Mouse (Mus musculus): ENCODE data around the gene Ptcd3.
"Not testable (repeated sequence)": the region's sequence is repeated elsewhere in the genome, so short reads cannot be mapped to it uniquely, and the experiment has no call there.

Ptcd3 gene

DNA sequence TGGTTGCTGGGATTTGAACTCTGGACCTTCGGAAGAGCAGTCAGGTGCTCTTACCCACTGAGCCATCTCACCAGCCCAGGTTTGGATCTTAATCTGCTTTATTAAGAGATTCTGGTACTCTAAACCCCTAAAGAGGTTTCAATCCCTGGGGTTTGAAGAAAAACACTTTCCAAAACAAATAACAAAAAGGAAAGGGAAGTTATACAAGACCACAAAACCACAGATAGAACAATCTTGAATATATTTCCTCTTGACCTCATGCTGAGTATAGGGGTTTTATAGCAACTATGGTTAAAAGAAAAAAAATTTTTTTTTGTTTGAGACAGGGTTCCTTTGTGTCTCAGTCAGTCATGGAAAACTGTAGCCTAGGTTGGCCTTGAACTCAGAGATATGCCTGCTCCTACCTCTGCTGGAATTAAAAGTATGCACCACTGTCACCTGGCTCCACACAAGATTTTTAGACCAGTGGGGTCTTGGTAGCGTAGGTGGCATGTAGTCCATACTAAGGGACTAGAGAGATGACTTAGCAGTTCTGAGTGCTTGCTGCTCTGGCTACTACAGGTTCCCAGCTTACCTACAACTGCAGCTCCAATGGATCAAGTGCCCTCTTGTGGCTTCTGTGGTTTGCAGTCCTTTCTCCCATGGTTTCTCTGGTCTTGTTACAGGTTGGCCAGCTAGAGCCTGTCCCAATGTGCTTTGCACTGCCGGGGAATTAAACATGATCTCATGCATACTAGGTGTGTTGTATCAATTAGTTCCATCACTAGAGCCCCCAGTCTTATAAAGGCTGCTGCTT lies 30.4 kb downstream of the Ptcd3 start:
- peak; percentile 39 for DNase-seq (ENCODE audit: extremely low read depth, low read depth)

DNA sequence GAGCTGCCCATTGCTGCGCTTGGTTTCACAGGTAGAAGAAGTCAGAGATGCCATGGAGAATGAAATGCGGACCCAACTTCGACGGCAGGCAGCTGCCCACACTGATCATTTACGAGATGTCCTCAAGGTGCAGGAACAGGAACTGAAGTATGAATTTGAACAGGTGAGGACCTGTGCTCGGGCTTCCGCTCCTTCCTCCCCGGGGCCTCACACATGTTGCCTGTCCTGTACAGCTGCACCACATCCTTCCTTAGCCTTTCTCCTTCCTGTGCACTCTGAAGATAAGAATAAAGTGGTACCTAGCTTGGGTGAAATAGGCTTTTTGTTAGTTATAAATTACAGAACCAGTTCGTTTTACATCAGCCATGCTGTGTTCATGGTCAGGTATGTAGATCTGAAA lies 37.2 kb downstream of the Ptcd3 start:
- DNase-seq (ENCODE audit: extremely low read depth, low read depth): no peak

DNA sequence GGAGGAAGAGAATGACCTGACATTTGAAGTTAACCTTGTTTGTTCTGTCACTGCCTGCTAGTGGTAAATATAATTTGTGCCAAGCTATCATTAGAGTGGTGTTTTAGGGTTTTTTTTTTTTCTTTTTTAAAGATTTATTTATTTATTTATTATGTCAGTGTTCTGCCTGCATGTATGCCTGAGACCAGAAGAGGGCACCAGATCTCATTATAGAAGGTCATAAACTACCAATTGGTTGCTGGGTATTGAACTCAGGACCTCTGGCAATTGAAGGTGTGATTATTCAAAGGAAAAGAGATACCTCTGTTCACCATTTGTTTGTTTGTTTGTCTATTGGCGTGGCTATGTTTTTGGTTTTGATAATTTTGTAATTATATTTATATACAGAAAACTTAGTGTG lies 39.7 kb downstream of the Ptcd3 start:
- no peak for DNase-seq (ENCODE audit: extremely low read depth, low read depth)

DNA sequence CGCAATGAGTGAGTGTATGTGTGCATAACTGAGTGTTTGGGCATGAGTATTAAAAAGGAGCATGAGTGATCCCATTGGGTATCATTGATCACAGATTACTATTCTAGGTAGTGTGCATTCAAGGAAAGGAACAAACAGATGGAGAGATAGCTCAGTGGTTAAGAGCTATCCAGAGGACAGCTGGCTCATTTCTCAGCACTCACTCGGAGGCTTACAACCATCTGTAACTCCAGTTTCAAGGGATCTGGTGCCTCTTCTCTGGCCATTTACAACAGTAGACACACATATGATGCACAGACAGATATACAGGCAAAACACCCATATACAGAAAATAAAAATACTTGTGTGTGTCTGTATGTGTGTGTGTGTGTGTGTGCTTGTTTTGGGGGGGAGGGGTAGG lies 40.8 kb downstream of the Ptcd3 start:
- DNase-seq (ENCODE audit: extremely low read depth, low read depth): no peak

DNA sequence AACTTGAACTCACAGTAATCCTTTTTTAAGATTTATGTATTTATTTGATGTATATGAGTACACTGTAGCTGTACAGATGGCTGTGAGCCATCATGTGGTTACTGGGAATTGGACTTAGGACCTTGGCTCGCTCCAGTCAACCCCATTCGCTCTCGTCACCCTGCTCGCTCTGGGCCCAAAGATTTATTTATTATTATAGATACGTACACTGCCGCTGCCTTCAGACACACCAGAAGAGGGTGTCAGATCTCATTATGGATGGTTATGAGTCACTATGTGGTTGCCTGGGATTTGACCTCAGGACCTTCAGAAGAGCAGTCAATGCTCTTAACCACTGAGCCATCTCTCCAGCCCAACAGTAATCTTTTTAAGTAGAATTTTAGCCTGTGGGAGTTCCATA lies 61.6 kb downstream of the Ptcd3 start:
- DNase-seq (ENCODE audit: extremely low read depth, low read depth): not testable (repeated sequence)

DNA sequence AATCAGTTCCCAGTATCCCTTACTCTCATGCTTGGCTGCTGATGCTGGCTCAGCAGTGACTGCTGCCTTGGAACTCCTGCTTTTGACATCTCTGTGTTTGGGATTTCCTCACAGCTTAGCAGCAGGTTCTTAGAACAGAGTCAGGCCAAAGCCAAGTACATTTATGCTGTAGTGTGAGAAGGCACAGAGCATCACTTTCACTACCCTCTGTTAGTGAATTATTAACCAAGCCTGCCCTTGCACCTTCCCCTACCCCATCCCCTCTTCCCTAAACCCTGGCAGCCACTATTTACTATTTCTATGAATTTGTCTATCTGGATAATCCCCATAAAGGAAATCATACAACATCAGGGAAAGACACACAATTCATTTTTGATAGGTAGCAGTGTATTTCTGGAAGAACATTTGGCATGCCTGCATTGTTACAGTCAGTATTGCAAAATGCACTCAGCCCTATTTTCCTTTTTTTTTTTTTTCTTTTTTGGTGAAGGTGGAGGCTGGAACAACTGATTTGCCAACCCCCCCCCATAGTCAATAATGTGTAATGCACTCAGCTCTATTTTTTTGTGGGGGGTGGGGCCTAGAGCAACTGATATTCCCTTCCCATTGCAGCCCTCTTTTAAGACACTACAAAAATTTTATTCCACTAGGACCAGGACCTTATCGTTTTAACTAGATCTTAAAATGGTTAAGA lies 67.8 kb downstream of the Ptcd3 start:
- no peak for DNase-seq (ENCODE audit: extremely low read depth, low read depth)

DNA sequence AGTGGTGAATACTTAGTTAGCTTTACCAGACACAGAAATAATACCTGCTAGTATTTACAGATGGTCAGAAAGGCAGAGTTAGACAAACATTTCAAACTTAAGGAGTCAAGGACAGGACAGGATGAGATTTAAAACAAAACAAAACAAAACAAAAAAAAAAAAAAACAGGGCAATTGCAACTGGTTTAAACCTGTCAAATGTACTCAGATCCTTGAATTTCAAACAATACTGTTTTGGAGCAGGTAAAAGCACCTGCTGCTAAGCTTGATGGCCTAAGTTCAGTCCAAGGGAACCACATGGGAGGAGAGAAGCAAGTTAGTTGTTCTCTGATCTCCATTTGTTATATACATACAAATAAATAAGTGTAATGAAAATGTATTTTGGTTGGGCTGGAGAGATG lies 68.7 kb downstream of the Ptcd3 start:
- DNase-seq (ENCODE audit: extremely low read depth, low read depth): no peak

DNA sequence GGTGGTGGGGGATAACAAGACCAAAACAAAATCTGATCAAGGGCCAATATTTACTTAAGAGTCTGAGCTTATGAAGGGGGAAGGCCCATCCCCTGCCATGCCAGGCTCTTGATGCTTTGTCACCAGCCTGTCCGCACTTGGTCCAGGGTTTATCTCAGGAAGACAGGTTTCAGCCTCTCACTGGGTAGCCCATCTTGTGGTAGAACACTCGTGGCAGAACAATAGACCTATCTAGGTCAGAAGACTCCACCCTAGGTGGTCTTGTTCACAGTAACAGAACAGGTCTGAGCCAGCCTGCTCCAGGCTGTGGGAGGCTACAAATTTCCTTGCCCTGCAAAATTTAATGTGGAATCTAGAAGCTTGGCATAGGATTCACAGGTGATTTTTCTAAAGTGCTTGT lies 71.7 kb downstream of the Ptcd3 start:
- DNase-seq (ENCODE audit: extremely low read depth, low read depth): no peak

DNA sequence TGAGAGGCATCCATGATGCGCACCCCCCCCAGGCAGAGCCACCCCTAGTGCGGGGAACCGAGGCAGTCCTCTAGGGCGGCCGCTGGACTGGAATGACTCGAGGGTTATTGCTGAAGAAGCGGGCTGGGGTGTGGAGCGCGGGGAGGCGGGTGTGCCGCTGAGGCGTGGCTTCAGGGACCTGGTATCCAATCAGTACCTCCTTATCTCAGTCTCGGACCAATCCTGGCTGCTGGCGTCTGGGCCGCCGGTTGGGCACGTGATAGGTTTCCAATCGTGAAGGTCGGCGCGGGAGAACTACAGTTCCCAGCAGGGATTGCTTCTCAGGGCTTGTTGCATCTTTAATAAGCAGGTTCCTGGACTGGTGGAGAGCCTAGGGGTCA lies 77.0 kb downstream of the Ptcd3 start:
- DNase-seq (ENCODE audit: extremely low read depth, low read depth): peak; percentile 95

DNA sequence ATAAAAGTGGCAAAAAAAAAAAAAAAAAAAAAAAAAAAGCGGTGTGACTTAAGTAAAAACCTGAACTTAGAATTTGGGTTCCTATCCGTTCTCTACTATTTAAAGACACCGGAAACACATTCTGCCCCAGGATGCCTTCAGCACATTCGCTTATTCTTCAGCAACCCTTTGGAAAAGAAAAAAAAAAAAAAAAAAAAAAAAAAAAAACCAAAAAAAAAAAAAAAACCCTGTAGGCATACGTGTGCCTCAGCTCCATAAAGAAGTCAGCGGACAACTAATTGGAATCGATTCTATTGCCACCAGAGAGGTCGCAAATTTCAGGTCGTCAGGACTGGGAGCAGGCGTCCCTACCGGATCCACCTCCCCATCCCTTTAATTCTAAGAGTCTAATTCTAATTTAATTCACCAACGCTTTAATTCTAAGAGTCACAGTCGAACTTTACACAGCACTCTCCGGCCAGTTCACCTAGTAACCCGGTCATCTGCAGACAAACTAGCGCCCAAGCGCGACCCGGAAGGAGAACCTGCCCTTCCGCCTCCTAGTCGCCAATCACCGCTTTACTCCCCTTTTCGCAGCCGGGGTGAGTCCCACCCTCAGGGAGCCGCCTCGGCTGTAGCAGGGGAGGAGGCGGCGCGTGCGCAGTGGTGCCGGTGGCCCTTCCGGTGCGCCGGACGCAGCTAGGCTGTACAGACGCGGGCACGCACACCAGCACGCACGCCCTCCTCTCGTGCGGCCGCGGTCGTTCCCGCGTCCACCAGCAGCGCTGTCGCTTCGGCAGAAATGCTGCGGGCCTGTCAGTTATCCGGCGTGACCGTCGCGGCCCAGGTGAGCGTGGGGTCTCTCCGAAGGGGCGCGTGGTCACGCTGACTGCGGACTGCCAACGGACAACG lies 77.6 kb downstream of the Ptcd3 start, which contains the start of gene Immt:
Immt (plus strand) TSS at position 642 of the 891 bp plus-strand sequence.
- peak; percentile 90 for DNase-seq (ENCODE audit: extremely low read depth, low read depth)

All from MEL-GATA-1-ER (cell line).